Mouse (Mus musculus) urinary bladder, adult 2 months (tissue): ENCODE measurements around the gene Olfr1415. TPM values are rescaled to one million over a fixed set of nuclear protein-coding genes. Genes with fewer than 3 reads are reported as not detected.

Experiments
- polyA plus RNA-seq: library from polyadenylated mRNA; depleted of rRNA; stranded (reverse); fragments of >200 nt; gene quantifications from 2 replicates; pipeline ENCODE4 v1.2.3, GENCODE M21; 2012; rRNA removed

Gene Olfr1415
- polyA plus RNA-seq, 1 experiment, result not detected

Other genes starting within 250 kb of the Olfr1415 start
- gene Ndufa10, start 22.2 kb downstream of the Olfr1415 start, polyA plus RNA-seq, result 94.5 and 96.3 TPM in 2 replicates
- gene Olfr1416, start 11.0 kb downstream of the Olfr1415 start, polyA plus RNA-seq, result not detected in 2 replicates
- not detected in 2 replicates for gene Olfr1414, start 22.6 kb upstream of the Olfr1415 start, polyA plus RNA-seq
- not detected in 2 replicates for gene Olfr1413, start 75.2 kb upstream of the Olfr1415 start, polyA plus RNA-seq
- gene Olfr1412, start 89.7 kb upstream of the Olfr1415 start, polyA plus RNA-seq, result not detected in 2 replicates
- not detected in 2 replicates for gene Olfr1411, start 98.3 kb upstream of the Olfr1415 start, polyA plus RNA-seq
- not detected in 2 replicates for gene Olfr1410, start 109.7 kb upstream of the Olfr1415 start, polyA plus RNA-seq
- not detected in 2 replicates for gene Olfr12, start 121.7 kb upstream of the Olfr1415 start, polyA plus RNA-seq
- 247 and 282 TPM in 2 replicates for gene Cops9, start 145.9 kb upstream of the Olfr1415 start, polyA plus RNA-seq
- gene Otos, start 152.7 kb upstream of the Olfr1415 start, polyA plus RNA-seq, result 0.14 and 0.15 TPM in 2 replicates